In genomic region chr2:156460470-156460869, GRCm38 (mm10) we compare ENCODE assay signal across 8 mouse cellular contexts. TPM values are rescaled to one million over a fixed set of nuclear protein-coding genes. Genes with fewer than 3 reads are reported as not detected.
A peak's percentile ranks its signal among the peaks of the same experiment; 100 is the strongest.
DNase-seq lines count a peak whose midpoint lies in the region; ATAC-seq and TF ChIP-seq lines count a peak whose summit lies in the region.

No protein-coding gene starts in this region.

- ATAC-seq in embryonic facial prominence, embryonic 11.5 days (replicated peaks; ENCODE audit: insufficient number of reproducible peaks, low FRiP score, low TSS enrichment, low read depth): no peak
- ATAC-seq in hindbrain, postnatal 0 days: no peak
- ATAC-seq in limb, embryonic 15.5 days (ENCODE audit: insufficient number of reproducible peaks, low FRiP score, low TSS enrichment, low read depth): no peak
- ATAC-seq in monocyte, adult 5-6 weeks (replicated peaks; ENCODE audit: insufficient number of reproducible peaks, low FRiP score, low TSS enrichment, poor library complexity, severe bottlenecking): no peak

- no peaks in the 10 kb centered on the region for H3K9me3 ChIP-seq in embryonic facial prominence, embryonic 11.5 days (replicated peaks; ENCODE audit: control insufficient read depth, low read length)
- no peaks in the 10 kb centered on the region for H3K9me3 ChIP-seq in hindbrain, postnatal 0 days (ENCODE audit: low read length)
- no peaks in the 10 kb centered on the region for H3K9me3 ChIP-seq in limb, embryonic 15.5 days

- no peaks in the 10 kb centered on the region for H3K36me3 ChIP-seq in embryonic facial prominence, embryonic 11.5 days (replicated peaks; ENCODE audit: control insufficient read depth, insufficient read depth, low read depth, low read length)
- H3K36me3 ChIP-seq in hindbrain, postnatal 0 days (ENCODE audit: insufficient read depth, low read length): peaks cover 4% of the 10 kb centered on the region; the same call in 1 of the 2 replicates
- no peaks in the 10 kb centered on the region for H3K36me3 ChIP-seq in limb, embryonic 15.5 days
- no peaks in the 10 kb centered on the region for H3K36me3 ChIP-seq in small intestine, adult 2 months (ENCODE audit: control insufficient read depth, insufficient read depth, low read length)

- TF ChIP-seq POLR2A in small intestine, adult 2 months (IDR thresholded peaks at IDR 0.05; ENCODE audit: low read depth, low read length): no peak

- 30% methylated on average over 14 of the region's 14 CpGs for WGBS in embryonic facial prominence, embryonic 11.5 days
- 22% methylated on average over 14 of the region's 14 CpGs for WGBS in hindbrain, postnatal 0 days
- WGBS in limb, embryonic 15.5 days: 11% methylated on average over 14 of the region's 14 CpGs
- WGBS in small intestine, adult 2 months: 15% methylated on average over 14 of the region's 14 CpGs

- no peak overlapping the region for H3K9ac ChIP-seq in embryonic facial prominence, embryonic 11.5 days (replicated peaks; ENCODE audit: low read length)
- H3K9ac ChIP-seq in hindbrain, postnatal 0 days (replicated peaks; ENCODE audit: low read length): no peak overlapping the region
- no peak overlapping the region for H3K9ac ChIP-seq in limb, embryonic 15.5 days

- H3K27me3 ChIP-seq in embryonic facial prominence, embryonic 11.5 days (ENCODE audit: control insufficient read depth, insufficient read depth, low read length): no peaks in the 10 kb centered on the region
- H3K27me3 ChIP-seq in hindbrain, postnatal 0 days (ENCODE audit: insufficient read depth, low read length): no peaks in the 10 kb centered on the region
- no peaks in the 10 kb centered on the region for H3K27me3 ChIP-seq in limb, embryonic 15.5 days
- no peaks in the 10 kb centered on the region for H3K27me3 ChIP-seq in small intestine, adult 2 months (ENCODE audit: control insufficient read depth, insufficient read depth, low read length)

- no peak overlapping the region for H3K27ac ChIP-seq in embryonic facial prominence, embryonic 11.5 days (replicated peaks; ENCODE audit: low read depth, low read length)
- peak overlapping the region; percentile 41; the same call in 1 of the 2 replicates for H3K27ac ChIP-seq in hindbrain, postnatal 0 days
- no peak overlapping the region for H3K27ac ChIP-seq in limb, embryonic 15.5 days
- no peak overlapping the region for H3K27ac ChIP-seq in small intestine, adult 2 months (ENCODE audit: insufficient read depth, low read depth, low read length)

- H3K4me2 ChIP-seq in embryonic facial prominence, embryonic 11.5 days (ENCODE audit: low read depth, low read length): no peak overlapping the region
- H3K4me2 ChIP-seq in hindbrain, postnatal 0 days (ENCODE audit: low read depth, low read length): no peak overlapping the region
- peak overlapping the region; percentile 17; the same call in 1 of the 2 replicates for H3K4me2 ChIP-seq in limb, embryonic 15.5 days

- DNase-seq in layer of hippocampus, adult 11-12 months (ENCODE audit: low spot score): peak; percentile 73
- no peak for DNase-seq in layer of hippocampus, adult 9-10 months (ENCODE audit: low spot score)
- DNase-seq in adrenal gland, postnatal 10 days: peak; percentile 84
- peak; percentile 70 for DNase-seq in embryonic facial prominence, embryonic 11.5 days (ENCODE audit: low spot score)
- peak; percentile 79 for DNase-seq in hindbrain, postnatal 0 days (ENCODE audit: low spot score)

- H3K4me1 ChIP-seq in embryonic facial prominence, embryonic 11.5 days (ENCODE audit: control insufficient read depth, insufficient read depth, low read length): no peaks in the 10 kb centered on the region; the same call in 1 of the 2 replicates
- H3K4me1 ChIP-seq in hindbrain, postnatal 0 days (ENCODE audit: insufficient read depth, low read length): peaks cover 18% of the 10 kb centered on the region
- H3K4me1 ChIP-seq in limb, embryonic 15.5 days: peaks cover 33% of the 10 kb centered on the region
- peaks cover 23% of the 10 kb centered on the region for H3K4me1 ChIP-seq in small intestine, adult 2 months (ENCODE audit: control insufficient read depth, insufficient read depth, insufficient read length, low read length)

- H3K4me3 ChIP-seq in embryonic facial prominence, embryonic 11.5 days (ENCODE audit: low read depth, low read length): no peak overlapping the region
- H3K4me3 ChIP-seq in hindbrain, postnatal 0 days (ENCODE audit: low read length): no peak overlapping the region
- no peak overlapping the region for H3K4me3 ChIP-seq in limb, embryonic 15.5 days
- H3K4me3 ChIP-seq in small intestine, adult 2 months (ENCODE audit: low read depth, low read length): no peak overlapping the region

- peak; percentile 50 for TF ChIP-seq CTCF in hindbrain, postnatal 0 days (IDR thresholded peaks at IDR 0.05; ENCODE audit: low read depth)
- TF ChIP-seq CTCF in small intestine, adult 2 months (IDR thresholded peaks at IDR 0.05; ENCODE audit: extremely low read depth, insufficient read length, insufficient replicate concordance, low read depth, low read length): peak; percentile 61

RNA-seq across cellular contexts. Expression of gene Epb41l1, which starts 39.8 kb away (rescaled TPM):
- total RNA-seq in adrenal gland, postnatal 10 days (2021): 10 to 100 TPM; 41.5 to 56.4 TPM
- polyA plus RNA-seq in embryonic facial prominence, embryonic 11.5 days (2014; fragmentation: Nextera tagmentation; extraction: Ambion mirVana): 3.2 and 3.3 TPM in 2 replicates
- 228 and 259 TPM in 2 replicates for total RNA-seq in hindbrain, postnatal 0 days (2014; rRNA removed)
- 10.7 and 11.2 TPM in 2 replicates for polyA plus RNA-seq in hindbrain, postnatal 0 days (2015; fragmentation: Nextera tagmentation; extraction: Ambion mirVana)
- 2.6 and 3.1 TPM in 2 replicates for polyA plus RNA-seq in limb, embryonic 15.5 days (2015; fragmentation: Nextera tagmentation; extraction: Ambion mirVana)
- polyA plus RNA-seq in small intestine, adult 2 months (2012; rRNA removed): 11.8 and 14.0 TPM in 2 replicates
- total RNA-seq in monocyte, adult 5-6 weeks (2017): 3.5 to 7.1 TPM (median 6.2 TPM) in 3 replicates
